Mouse (Mus musculus): ENCODE data around the gene Gapt. TPM values are rescaled to one million over a fixed set of nuclear protein-coding genes. Genes with fewer than 3 reads are reported as not detected.

Gapt gene
- total and polyA plus RNA-seq, 2 experiments from 2014 or later, result not detected

DNA sequence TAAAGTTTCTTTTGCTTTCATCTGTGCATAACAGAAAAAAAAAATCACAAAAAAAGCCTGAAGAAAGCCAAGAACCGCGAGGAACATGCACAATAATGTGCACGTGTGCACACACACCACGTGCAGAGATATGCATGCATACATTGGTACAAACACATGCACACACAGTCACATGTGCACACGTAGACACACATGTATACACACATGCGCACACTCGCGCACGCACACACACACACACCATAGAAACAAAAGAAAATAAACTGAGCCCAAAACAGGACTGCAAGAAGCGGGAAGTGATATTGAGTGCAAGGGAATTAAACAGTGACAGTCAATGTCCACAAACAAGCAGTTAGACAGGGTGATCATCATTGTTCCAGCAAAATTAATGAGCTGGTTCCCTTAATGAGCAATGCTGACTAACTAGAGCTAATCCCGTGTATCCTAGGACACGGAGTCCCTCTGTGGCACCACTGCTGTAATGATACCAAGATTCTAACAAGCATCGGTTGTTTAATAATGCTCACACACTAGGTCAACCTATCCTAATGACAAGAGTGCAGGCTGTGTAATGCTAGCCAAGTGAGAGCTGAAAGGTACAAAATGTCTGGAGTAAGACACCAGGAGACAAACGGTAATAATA, 23.9 kb downstream of the Gapt start:
- Histone ChIP-seq H3K4me3 (ENCODE audit: low read depth, low read length) (no peak overlapping the region), H3K27me3 (ENCODE audit: insufficient read depth, low read length) (no peaks in the 10 kb centered on the region), H3K9ac (replicated peaks; ENCODE audit: low read length, poor library complexity, severe bottlenecking) (no peak overlapping the region), H3K4me1 (ENCODE audit: insufficient read depth, low read length) (no peaks in the 10 kb centered on the region), H3K27ac (ENCODE audit: low read depth, low read length) (no peak overlapping the region), H3K4me2 (ENCODE audit: low read depth, low read length, poor library complexity, severe bottlenecking) (no peak overlapping the region), H3K9me3 (ENCODE audit: low read length) (no peaks in the 10 kb centered on the region), H3K36me3 (ENCODE audit: insufficient read depth, low read length) (no peaks in the 10 kb centered on the region)
- ATAC-seq (ENCODE audit: low FRiP score) (no peak), DNase-seq (ENCODE audit: low spot score) (no peak)
- TF ChIP-seq CTCF (IDR thresholded peaks at IDR 0.05), result no peak
- 89% methylated on average over 14 of the region's 14 CpGs for WGBS

DNA sequence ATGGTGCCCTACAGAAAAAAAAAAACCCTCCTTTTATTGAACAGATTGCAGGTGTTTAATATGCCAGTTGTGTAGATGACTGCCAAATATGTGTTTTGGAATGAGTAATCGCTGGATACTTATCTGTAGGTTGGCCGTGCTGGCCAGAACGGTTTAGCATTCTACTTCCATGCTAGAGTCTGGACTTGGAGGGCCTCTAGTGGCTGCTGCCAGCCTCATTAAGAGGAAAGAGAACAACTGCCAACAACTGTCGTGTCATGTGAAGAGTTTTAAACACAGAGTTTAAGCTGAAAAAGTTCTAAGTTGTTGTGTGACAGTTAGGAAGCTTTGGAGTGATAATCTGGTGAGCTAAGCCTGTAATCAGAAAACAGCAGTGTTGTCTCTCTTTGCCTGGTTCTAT, 38.3 kb downstream of the Gapt start:
- Histone ChIP-seq H3K4me3 (ENCODE audit: low read depth, low read length) (no peak overlapping the region), H3K4me1 (ENCODE audit: insufficient read depth, low read length) (no peaks in the 10 kb centered on the region), H3K27ac (ENCODE audit: low read depth, low read length) (no peak overlapping the region), H3K4me2 (ENCODE audit: low read depth, low read length, poor library complexity, severe bottlenecking) (no peak overlapping the region), H3K36me3 (ENCODE audit: insufficient read depth, low read length) (no peaks in the 10 kb centered on the region), H3K27me3 (ENCODE audit: insufficient read depth, low read length) (no peaks in the 10 kb centered on the region), H3K9ac (replicated peaks; ENCODE audit: low read length, poor library complexity, severe bottlenecking) (no peak overlapping the region), H3K9me3 (ENCODE audit: low read length) (no peaks in the 10 kb centered on the region)
- ATAC-seq (ENCODE audit: low FRiP score) (no peak), DNase-seq (ENCODE audit: low spot score) (peak; percentile 74)
- TF ChIP-seq CTCF (IDR thresholded peaks at IDR 0.05), result peak; percentile 64
- whole genome bisulfite sequencing, result 40% methylated on average over 4 of the region's 4 CpGs

- Histone ChIP-seq H3K27me3 (ENCODE audit: insufficient read depth, low read length) (no peaks in the 10 kb centered on the region), H3K9ac (replicated peaks; ENCODE audit: low read length, poor library complexity, severe bottlenecking) (no peak overlapping the region), H3K4me3 (ENCODE audit: low read depth, low read length) (no peak overlapping the region), H3K9me3 (ENCODE audit: low read length) (no peaks in the 10 kb centered on the region), H3K27ac (ENCODE audit: low read depth, low read length) (no peak overlapping the region), H3K4me1 (ENCODE audit: insufficient read depth, low read length) (no peaks in the 10 kb centered on the region), H3K4me2 (ENCODE audit: low read depth, low read length, poor library complexity, severe bottlenecking) (no peak overlapping the region), H3K36me3 (ENCODE audit: insufficient read depth, low read length) (no peaks in the 10 kb centered on the region)
- 78% methylated on average over 5 of the region's 5 CpGs for WGBS
- DNase-seq (ENCODE audit: low spot score) (no peak), ATAC-seq (ENCODE audit: low FRiP score) (no peak)
- TF ChIP-seq CTCF (IDR thresholded peaks at IDR 0.05), result no peak
Observed at GRCm38 (mm10) chr13:110307188-110307587, 49.8 kb downstream of the Gapt start.

Other genes with a start within 250 kb of the Gapt start
- 168 and 199 TPM in 2 replicates for gene Rab3c, start 76.2 kb downstream of the Gapt start, total RNA-seq (2014; rRNA removed)
- gene Rab3c, start 76.2 kb downstream of the Gapt start, polyA plus RNA-seq (2015; fragmentation: Nextera tagmentation; extraction: Ambion mirVana), result 135 and 164 TPM in 2 replicates
- 130 and 146 TPM in 2 replicates for gene Plk2, start 37.8 kb upstream of the Gapt start, total RNA-seq (2014; rRNA removed)
- 123 and 124 TPM in 2 replicates for gene Plk2, start 37.8 kb upstream of the Gapt start, polyA plus RNA-seq (2015; fragmentation: Nextera tagmentation; extraction: Ambion mirVana)